Mouse (Mus musculus): ENCODE results near the gene Hist1h3g.
A peak's percentile ranks its signal among the peaks of the same experiment; 100 is the strongest.

The Hist1h3g gene

GRCm38 (mm10) chr13:23515826-23516620 lies 19.2 kb upstream of the Hist1h3g start:
- DNase-seq: no peak

GRCm38 (mm10) chr13:23516822-23517602 lies 18.2 kb upstream of the Hist1h3g start:
- DNase-seq: peak; percentile 72

GRCm38 (mm10) chr13:23517603-23518294 lies 17.5 kb upstream of the Hist1h3g start:
- peak; percentile 85 for DNase-seq

GRCm38 (mm10) chr13:23518295-23518603 lies 17.0 kb upstream of the Hist1h3g start:
- no peak for DNase-seq

GRCm38 (mm10) chr13:23518885-23519284 lies 16.3 kb upstream of the Hist1h3g start:
- peak; percentile 73 for DNase-seq

GRCm38 (mm10) chr13:23519416-23519815 lies 15.8 kb upstream of the Hist1h3g start:
- peak; percentile 71 for DNase-seq

- peak; percentile 68 for DNase-seq
These were observed 13.5 kb upstream of the Hist1h3g start for GRCm38 (mm10) chr13:23521703-23522102.

- no peak for DNase-seq
These were observed 11.2 kb upstream of the Hist1h3g start for GRCm38 (mm10) chr13:23523976-23524375.

- DNase-seq: peak; percentile 54
These were observed 10.6 kb upstream of the Hist1h3g start for GRCm38 (mm10) chr13:23524654-23525053.

- DNase-seq: no peak
These were observed 9.3 kb upstream of the Hist1h3g start for GRCm38 (mm10) chr13:23525901-23526300.

- DNase-seq: peak; percentile 84
These were observed 8.9 kb upstream of the Hist1h3g start for GRCm38 (mm10) chr13:23526312-23526711.

GRCm38 (mm10) chr13:23529005-23529404 lies 6.2 kb upstream of the Hist1h3g start:
- DNase-seq: no peak

- DNase-seq: no peak
These were observed 5.6 kb upstream of the Hist1h3g start for GRCm38 (mm10) chr13:23529480-23530165.

- peak; percentile 61 for DNase-seq
These were observed 4.9 kb upstream of the Hist1h3g start for GRCm38 (mm10) chr13:23530181-23530900.

- DNase-seq: peak; percentile 97
These were observed 4.0 kb upstream of the Hist1h3g start, which contains the start of gene Hist1h4h for GRCm38 (mm10) chr13:23530901-23531875. TSS of gene Hist1h4h (plus strand) at chr13:23531050.

GRCm38 (mm10) chr13:23532262-23533075 lies 2.8 kb upstream of the Hist1h3g start:
- no peak for DNase-seq

GRCm38 (mm10) chr13:23533560-23534367 lies 1.5 kb upstream of the Hist1h3g start, which contains the start of gene Hist1h2af:
TSS of gene Hist1h2af (plus strand) at chr13:23533906.
- peak; percentile 62 for DNase-seq

- DNase-seq: no peak
These were observed 672 bp upstream of the Hist1h3g start for GRCm38 (mm10) chr13:23534368-23535131.
